Mouse (Mus musculus): ENCODE measurements around the gene Trafd1. TPM values are rescaled to one million over a fixed set of nuclear protein-coding genes. Genes with fewer than 3 reads are reported as not detected.

Gene Trafd1
- polyA plus RNA-seq, 1 experiment from 2014 or later = 94.6 TPM

DNA sequence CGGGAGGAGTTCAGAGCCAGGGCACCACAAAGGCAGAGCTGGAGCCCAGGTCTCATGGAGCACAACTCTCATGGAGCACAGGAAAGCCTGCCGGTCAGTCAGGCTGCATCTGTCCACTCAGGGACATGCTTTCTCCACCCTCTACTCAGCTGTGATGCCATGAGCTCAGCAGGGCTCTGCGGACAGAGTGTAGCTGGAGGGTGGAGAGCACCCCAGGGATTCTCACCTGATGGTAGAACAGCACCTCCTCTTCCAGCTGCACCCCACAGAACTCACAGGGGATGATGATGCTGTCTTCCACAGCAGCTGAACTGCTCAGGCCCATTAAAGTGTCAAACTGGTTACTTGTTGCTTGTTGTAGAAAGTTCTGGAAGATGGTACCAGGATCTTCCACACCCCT lies 10.6 kb downstream of the Trafd1 start:
- Histone ChIP-seq H3K4me3 (ENCODE audit: low read depth, low read length) (no peak overlapping the region), H3K4me2 (ENCODE audit: low read depth) (no peak overlapping the region), H3K9ac (ENCODE audit: low read length) (no peak overlapping the region), H3K27me3 (ENCODE audit: control insufficient read depth, insufficient read depth, low read length) (no peaks in the 10 kb centered on the region), H3K4me1 (ENCODE audit: control insufficient read depth, insufficient read depth, low read length) (no peaks in the 10 kb centered on the region), H3K36me3 (ENCODE audit: control insufficient read depth, insufficient read depth, low read length) (peaks cover 18% of the 10 kb centered on the region), H3K27ac (ENCODE audit: low read depth, low read length) (no peak overlapping the region), H3K9me3 (ENCODE audit: control insufficient read depth, low read length) (no peaks in the 10 kb centered on the region)
- no peak for DNase-seq (ENCODE audit: low spot score)
- 82% methylated on average over 3 of the region's 3 CpGs for whole genome bisulfite sequencing
- no peak for ATAC-seq (ENCODE audit: insufficient read depth, low FRiP score, low TSS enrichment)

DNA sequence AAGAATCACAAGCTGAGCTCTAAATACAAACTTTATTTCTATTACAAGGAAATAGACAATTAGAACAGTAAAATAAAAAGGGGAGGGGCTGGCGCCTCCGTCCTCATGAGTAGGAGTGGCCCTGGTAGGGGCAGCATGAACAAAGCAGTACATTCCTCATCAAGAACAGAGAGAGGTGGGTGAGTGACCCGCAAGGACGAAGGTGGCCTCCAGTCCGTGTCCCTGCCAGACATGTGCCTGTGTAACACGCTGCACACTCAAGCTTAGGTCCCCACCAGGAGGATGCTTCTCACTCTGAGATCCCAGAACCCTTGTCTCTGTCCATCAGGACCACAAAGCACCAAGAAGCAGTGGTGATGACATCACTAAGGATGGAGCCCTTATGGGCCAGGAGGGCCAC lies 13.7 kb downstream of the Trafd1 start:
- Histone ChIP-seq H3K27ac (ENCODE audit: low read depth, low read length) (no peak overlapping the region), H3K9me3 (ENCODE audit: control insufficient read depth, low read length) (no peaks in the 10 kb centered on the region), H3K27me3 (ENCODE audit: control insufficient read depth, insufficient read depth, low read length) (no peaks in the 10 kb centered on the region), H3K36me3 (ENCODE audit: control insufficient read depth, insufficient read depth, low read length) (peaks cover 18% of the 10 kb centered on the region), H3K4me1 (ENCODE audit: control insufficient read depth, insufficient read depth, low read length) (no peaks in the 10 kb centered on the region), H3K9ac (ENCODE audit: low read length) (no peak overlapping the region), H3K4me2 (ENCODE audit: low read depth) (no peak overlapping the region), H3K4me3 (ENCODE audit: low read depth, low read length) (no peak overlapping the region)
- no peak for DNase-seq (ENCODE audit: low spot score)
- 92% methylated on average over 6 of the region's 6 CpGs for WGBS
- ATAC-seq (ENCODE audit: insufficient read depth, low FRiP score, low TSS enrichment) = no peak

DNA sequence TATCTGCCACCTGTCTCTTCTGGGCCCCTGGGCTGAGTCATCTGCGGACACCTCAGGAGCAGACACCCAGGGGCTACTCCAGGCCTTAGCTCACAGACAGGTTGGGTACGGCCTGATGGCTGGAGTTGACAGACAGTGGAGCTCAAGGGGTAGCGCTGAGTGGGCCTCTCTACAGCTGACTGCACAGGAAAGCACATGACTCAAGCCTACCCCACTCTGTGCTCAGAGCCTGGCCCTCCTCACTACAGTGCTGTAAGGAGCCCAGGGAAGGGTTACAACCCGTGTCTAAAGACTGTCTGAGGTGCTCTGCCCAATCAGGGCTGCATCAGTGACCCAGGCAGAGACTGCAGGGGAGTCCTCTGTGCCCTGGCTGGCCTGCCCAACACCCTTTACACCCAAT lies 18.2 kb downstream of the Trafd1 start:
- Histone ChIP-seq H3K4me2 (ENCODE audit: low read depth) (no peak overlapping the region), H3K4me3 (ENCODE audit: low read depth, low read length) (no peak overlapping the region), H3K36me3 (ENCODE audit: control insufficient read depth, insufficient read depth, low read length) (peaks cover 26% of the 10 kb centered on the region), H3K9ac (ENCODE audit: low read length) (no peak overlapping the region), H3K27me3 (ENCODE audit: control insufficient read depth, insufficient read depth, low read length) (no peaks in the 10 kb centered on the region), H3K27ac (ENCODE audit: low read depth, low read length) (no peak overlapping the region), H3K9me3 (ENCODE audit: control insufficient read depth, low read length) (no peaks in the 10 kb centered on the region), H3K4me1 (ENCODE audit: control insufficient read depth, insufficient read depth, low read length) (no peaks in the 10 kb centered on the region)
- ATAC-seq (ENCODE audit: insufficient read depth, low FRiP score, low TSS enrichment) (no peak), DNase-seq (ENCODE audit: low spot score) (no peak)
- WGBS = 84% methylated on average over 4 of the region's 4 CpGs

DNA sequence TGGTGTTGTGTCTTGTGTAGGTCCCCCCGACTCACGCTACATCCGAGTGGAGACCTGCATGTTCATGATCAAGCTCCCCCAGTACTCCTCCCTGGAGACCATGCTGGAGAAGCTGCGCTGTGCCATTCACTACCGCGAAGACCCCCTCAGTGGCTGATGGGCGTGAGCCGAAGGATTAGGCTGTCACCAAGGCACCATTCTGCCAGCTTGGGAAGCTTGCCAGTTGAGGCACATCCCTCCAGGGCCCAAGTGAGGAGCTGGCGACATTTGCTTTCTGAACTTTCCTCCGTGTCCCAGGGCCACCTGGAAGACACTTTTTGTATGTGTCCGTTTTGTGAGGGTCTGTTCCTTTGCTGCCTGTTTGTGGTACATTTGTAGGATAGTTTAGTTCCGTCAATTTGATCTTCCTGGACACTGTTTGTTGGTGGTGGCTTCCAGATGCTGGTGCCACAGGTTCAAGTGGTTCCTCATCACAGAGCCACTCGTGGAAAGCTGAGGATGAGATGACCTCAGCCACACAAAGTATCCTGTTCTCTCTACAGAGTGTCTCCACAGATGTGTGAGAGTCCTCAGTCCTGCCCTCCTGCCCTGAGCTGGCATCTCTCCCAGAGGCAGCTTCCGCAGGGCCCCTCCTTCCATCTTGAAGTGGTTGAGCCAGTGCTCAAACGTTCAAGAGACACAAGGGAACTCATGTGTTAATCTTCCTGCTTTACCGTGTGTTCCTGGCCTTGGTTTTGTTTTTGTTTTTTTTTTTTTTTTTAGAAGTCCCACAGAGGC lies 18.8 kb downstream of the Trafd1 start:
- H3K4me3 ChIP-seq (ENCODE audit: low read depth, low read length) = no peak overlapping the region
- H3K27ac ChIP-seq (ENCODE audit: low read depth, low read length) = no peak overlapping the region
- ATAC-seq (ENCODE audit: insufficient read depth, low FRiP score, low TSS enrichment) (no peak), DNase-seq (ENCODE audit: low spot score) (no peak)
- no peak overlapping the region for H3K9ac ChIP-seq (ENCODE audit: low read length)
- H3K27me3 ChIP-seq (ENCODE audit: control insufficient read depth, insufficient read depth, low read length) = no peaks in the 10 kb centered on the region
- WGBS = 87% methylated on average over 16 of the region's 16 CpGs
- no peaks in the 10 kb centered on the region for H3K9me3 ChIP-seq (ENCODE audit: control insufficient read depth, low read length)
- H3K4me2 ChIP-seq (ENCODE audit: low read depth) = no peak overlapping the region
- H3K36me3 ChIP-seq (ENCODE audit: control insufficient read depth, insufficient read depth, low read length) = peaks cover 29% of the 10 kb centered on the region
- H3K4me1 ChIP-seq (ENCODE audit: control insufficient read depth, insufficient read depth, low read length) = no peaks in the 10 kb centered on the region

DNA sequence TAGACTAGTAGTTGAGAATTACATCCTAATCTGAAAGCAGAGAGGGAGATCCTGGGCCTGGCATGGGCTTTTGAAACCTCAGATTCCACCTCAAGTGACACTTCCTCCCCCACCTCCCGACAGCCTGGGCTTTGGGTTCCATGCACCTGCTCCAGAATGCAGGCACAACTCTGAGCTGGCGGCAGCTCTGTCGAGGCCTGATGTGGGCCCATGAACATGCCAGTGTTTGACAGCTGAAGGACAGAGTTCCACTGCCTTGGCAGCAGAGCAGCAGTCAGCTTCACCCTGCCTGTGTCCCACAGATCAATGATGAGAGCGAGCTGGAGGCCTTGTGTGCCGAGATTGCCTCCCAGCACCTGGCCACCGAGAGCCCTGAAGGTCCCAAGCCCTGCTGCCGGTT lies 22.0 kb downstream of the Trafd1 start:
- H3K4me1 ChIP-seq (ENCODE audit: control insufficient read depth, insufficient read depth, low read length) = no peaks in the 10 kb centered on the region
- ATAC-seq (ENCODE audit: insufficient read depth, low FRiP score, low TSS enrichment) = no peak
- 85% methylated on average over 7 of the region's 7 CpGs for WGBS
- H3K27ac ChIP-seq (ENCODE audit: low read depth, low read length) = no peak overlapping the region
- no peaks in the 10 kb centered on the region for H3K9me3 ChIP-seq (ENCODE audit: control insufficient read depth, low read length)
- H3K4me2 ChIP-seq (ENCODE audit: low read depth) = no peak overlapping the region
- no peak for DNase-seq (ENCODE audit: low spot score)
- no peak overlapping the region for H3K4me3 ChIP-seq (ENCODE audit: low read depth, low read length)
- peaks cover 36% of the 10 kb centered on the region for H3K36me3 ChIP-seq (ENCODE audit: control insufficient read depth, insufficient read depth, low read length)
- H3K27me3 ChIP-seq (ENCODE audit: control insufficient read depth, insufficient read depth, low read length) = no peaks in the 10 kb centered on the region
- no peak overlapping the region for H3K9ac ChIP-seq (ENCODE audit: low read length)

DNA sequence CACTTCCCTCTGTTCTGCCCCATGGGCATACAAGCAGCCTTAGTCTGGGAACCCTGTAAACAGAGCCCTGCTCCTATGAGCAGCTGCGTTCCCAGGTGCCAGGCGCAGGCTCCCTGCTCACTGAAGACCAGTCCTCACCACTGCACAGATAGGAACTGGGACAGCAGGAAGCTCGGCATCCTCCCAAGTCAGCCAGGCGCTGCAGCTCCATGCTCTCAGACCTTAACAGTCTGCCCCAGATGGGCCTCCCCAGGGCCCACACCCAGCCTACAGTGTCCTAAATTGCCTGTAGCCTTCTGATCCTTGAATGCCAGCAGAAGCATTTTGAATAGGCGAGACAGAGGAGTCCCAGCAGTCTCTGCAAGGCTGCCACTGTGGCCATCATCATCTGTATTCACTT lies 23.7 kb downstream of the Trafd1 start:
- no peak for ATAC-seq (ENCODE audit: insufficient read depth, low FRiP score, low TSS enrichment)
- H3K4me1 ChIP-seq (ENCODE audit: control insufficient read depth, insufficient read depth, low read length) = no peaks in the 10 kb centered on the region
- no peak overlapping the region for H3K4me2 ChIP-seq (ENCODE audit: low read depth)
- peaks cover 39% of the 10 kb centered on the region for H3K36me3 ChIP-seq (ENCODE audit: control insufficient read depth, insufficient read depth, low read length)
- WGBS = 90% methylated on average over 5 of the region's 5 CpGs
- no peak for DNase-seq (ENCODE audit: low spot score)
- no peaks in the 10 kb centered on the region for H3K27me3 ChIP-seq (ENCODE audit: control insufficient read depth, insufficient read depth, low read length)
- no peak overlapping the region for H3K9ac ChIP-seq (ENCODE audit: low read length)
- H3K27ac ChIP-seq (ENCODE audit: low read depth, low read length) = no peak overlapping the region
- H3K4me3 ChIP-seq (ENCODE audit: low read depth, low read length) = no peak overlapping the region
- no peaks in the 10 kb centered on the region for H3K9me3 ChIP-seq (ENCODE audit: control insufficient read depth, low read length)

DNA sequence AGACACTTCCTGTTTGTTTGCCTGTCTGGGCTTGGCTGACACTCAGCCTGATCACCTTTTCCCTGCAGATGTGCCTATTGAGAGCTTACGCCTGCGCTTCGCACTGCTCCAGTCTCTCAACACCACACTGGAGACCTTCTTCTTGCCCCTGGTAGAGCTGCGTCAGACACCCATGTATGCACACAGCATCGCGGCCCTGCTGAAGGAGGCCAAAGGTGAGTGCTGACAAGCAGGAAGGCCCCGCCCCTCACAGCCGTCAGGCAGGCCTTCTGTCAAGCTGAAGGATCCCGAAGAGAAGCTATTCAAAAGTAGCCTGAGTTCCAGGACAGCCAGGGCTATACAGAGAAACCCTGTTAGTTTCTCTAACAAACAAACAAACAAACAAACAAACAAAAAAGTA lies 26.2 kb downstream of the Trafd1 start:
- WGBS = 85% methylated on average over 9 of the region's 9 CpGs
- H3K36me3 ChIP-seq (ENCODE audit: control insufficient read depth, insufficient read depth, low read length) = peaks cover 35% of the 10 kb centered on the region

DNA sequence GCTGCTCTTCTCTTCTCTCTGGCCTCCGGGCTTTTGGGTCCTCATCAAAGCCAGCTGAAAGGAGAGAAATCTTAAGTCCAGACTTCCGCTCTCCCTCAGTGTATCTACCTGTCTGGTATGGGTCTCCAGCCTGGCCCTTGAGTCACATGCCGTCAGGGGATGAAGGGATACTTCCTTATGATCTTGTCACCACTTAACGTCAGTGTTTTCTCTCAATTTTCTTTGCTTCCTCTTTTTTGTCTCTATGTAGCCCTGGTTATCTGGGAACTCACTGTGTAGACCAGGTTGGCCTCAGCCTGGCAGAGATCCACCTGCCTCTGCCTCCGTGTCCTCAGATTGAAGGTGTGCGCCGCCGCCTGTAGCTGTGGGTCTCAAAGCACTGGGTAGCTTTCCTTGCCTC lies 41.4 kb downstream of the Trafd1 start:
- H3K4me3 ChIP-seq (ENCODE audit: low read depth, low read length) = no peak overlapping the region
- no peak for ATAC-seq (ENCODE audit: insufficient read depth, low FRiP score, low TSS enrichment)
- peaks cover 15% of the 10 kb centered on the region for H3K36me3 ChIP-seq (ENCODE audit: control insufficient read depth, insufficient read depth, low read length)
- no peak overlapping the region for H3K9ac ChIP-seq (ENCODE audit: low read length)
- H3K27me3 ChIP-seq (ENCODE audit: control insufficient read depth, insufficient read depth, low read length) = no peaks in the 10 kb centered on the region
- no peaks in the 10 kb centered on the region for H3K4me1 ChIP-seq (ENCODE audit: control insufficient read depth, insufficient read depth, low read length)
- H3K4me2 ChIP-seq (ENCODE audit: low read depth) = no peak overlapping the region
- H3K9me3 ChIP-seq (ENCODE audit: control insufficient read depth, low read length) = no peaks in the 10 kb centered on the region
- WGBS = 90% methylated on average over 8 of the region's 8 CpGs
- DNase-seq (ENCODE audit: low spot score) = no peak
- H3K27ac ChIP-seq (ENCODE audit: low read depth, low read length) = no peak overlapping the region

More for the DNA sequence above, 26.2 kb downstream of the Trafd1 start:
- Histone ChIP-seq H3K9me3 (ENCODE audit: control insufficient read depth, low read length) (no peaks in the 10 kb centered on the region), H3K4me3 (ENCODE audit: low read depth, low read length) (no peak overlapping the region), H3K9ac (ENCODE audit: low read length) (no peak overlapping the region), H3K4me1 (ENCODE audit: control insufficient read depth, insufficient read depth, low read length) (no peaks in the 10 kb centered on the region), H3K27ac (ENCODE audit: low read depth, low read length) (no peak overlapping the region), H3K4me2 (ENCODE audit: low read depth) (no peak overlapping the region), H3K27me3 (ENCODE audit: control insufficient read depth, insufficient read depth, low read length) (no peaks in the 10 kb centered on the region)
- DNase-seq (ENCODE audit: low spot score) (no peak), ATAC-seq (ENCODE audit: insufficient read depth, low FRiP score, low TSS enrichment) (no peak)

DNA sequence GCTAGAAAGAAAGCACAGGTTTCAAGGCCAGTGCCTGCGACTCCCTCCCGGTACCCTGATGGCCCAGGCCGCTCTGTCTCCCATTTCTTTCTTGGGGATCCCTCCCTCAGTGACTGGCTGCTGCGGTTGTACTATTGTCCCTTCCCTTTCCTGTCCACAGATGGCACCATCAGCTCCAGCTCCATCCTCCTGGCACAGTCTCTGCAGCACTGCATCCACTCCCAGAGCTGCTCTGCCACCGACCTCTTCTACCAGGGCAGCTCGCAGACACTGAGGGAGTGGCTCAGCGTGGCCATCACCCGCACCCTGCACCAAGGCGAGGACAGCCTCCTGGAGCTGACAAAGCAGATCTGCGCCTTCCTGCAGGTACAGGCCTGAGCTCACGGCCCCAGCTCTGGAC lies 42.9 kb downstream of the Trafd1 start:
- 92% methylated on average over 11 of the region's 11 CpGs for WGBS
- DNase-seq (ENCODE audit: low spot score) (no peak), ATAC-seq (ENCODE audit: insufficient read depth, low FRiP score, low TSS enrichment) (no peak)
- Histone ChIP-seq H3K9me3 (ENCODE audit: control insufficient read depth, low read length) (no peaks in the 10 kb centered on the region), H3K27ac (ENCODE audit: low read depth, low read length) (no peak overlapping the region), H3K4me3 (ENCODE audit: low read depth, low read length) (no peak overlapping the region), H3K36me3 (ENCODE audit: control insufficient read depth, insufficient read depth, low read length) (peaks cover 14% of the 10 kb centered on the region), H3K9ac (ENCODE audit: low read length) (no peak overlapping the region), H3K4me1 (ENCODE audit: control insufficient read depth, insufficient read depth, low read length) (no peaks in the 10 kb centered on the region), H3K27me3 (ENCODE audit: control insufficient read depth, insufficient read depth, low read length) (no peaks in the 10 kb centered on the region), H3K4me2 (ENCODE audit: low read depth) (no peak overlapping the region)

Measured in neural tube, embryonic 11.5 days (tissue).